Mouse (Mus musculus) forelimb bud, embryonic 11.5 days (tissue): ENCODE measurements around the gene Tjp3.
"Not testable (repeated sequence)": the region's sequence is repeated elsewhere in the genome, so short reads cannot be mapped to it uniquely, and the experiment has no call there.

Experiments
- DNase-seq: peaks from one replicate; pipeline ENCODE4 v3.0.0-alpha.2; 2012; ENCODE audit warnings: low read depth, low spot score

Gene Tjp3

GRCm38 (mm10) chr10:81233226-81233585 is 58.2 kb downstream of the Tjp3 start:
- no peak for DNase-seq

DNA sequence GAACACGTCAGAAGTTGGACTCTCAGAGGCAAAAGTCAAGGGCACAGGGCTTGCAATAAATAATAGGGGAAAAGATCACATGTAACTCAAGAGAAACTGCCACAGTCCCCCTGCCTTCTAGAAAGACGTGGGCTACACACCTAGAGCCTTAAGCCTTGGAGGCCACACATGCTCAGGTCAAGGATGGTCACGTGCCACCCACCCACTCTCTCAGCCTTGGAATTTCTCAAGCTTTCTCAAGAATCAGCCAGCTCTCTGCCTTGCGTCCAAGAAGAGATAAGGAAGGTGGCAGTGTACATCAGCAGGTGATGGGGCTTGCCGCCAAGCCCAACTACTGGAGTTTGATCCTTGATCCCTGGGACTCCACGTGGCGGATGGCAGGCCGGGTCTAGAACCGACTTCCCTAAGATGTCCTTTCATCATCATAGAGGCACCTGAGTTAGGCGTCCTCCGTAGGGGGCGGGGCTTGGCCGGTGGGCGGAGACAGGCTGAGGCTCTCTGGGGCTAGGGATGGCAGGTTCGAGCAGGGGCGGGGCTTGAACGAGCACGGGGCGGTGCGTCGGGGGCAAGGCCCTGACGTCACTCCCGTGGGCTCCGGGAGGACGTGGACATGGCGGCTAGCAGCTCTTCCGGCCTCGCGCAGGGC is 58.7 kb downstream of the Tjp3 start, which contains the start of gene Zfr2:
Gene Zfr2, plus strand, starts transcription at position 576 of the 646 bp plus-strand sequence.
- peak; percentile 80 for DNase-seq

GRCm38 (mm10) chr10:81231436-81231835 is 59.9 kb downstream of the Tjp3 start:
- DNase-seq = no peak

DNA sequence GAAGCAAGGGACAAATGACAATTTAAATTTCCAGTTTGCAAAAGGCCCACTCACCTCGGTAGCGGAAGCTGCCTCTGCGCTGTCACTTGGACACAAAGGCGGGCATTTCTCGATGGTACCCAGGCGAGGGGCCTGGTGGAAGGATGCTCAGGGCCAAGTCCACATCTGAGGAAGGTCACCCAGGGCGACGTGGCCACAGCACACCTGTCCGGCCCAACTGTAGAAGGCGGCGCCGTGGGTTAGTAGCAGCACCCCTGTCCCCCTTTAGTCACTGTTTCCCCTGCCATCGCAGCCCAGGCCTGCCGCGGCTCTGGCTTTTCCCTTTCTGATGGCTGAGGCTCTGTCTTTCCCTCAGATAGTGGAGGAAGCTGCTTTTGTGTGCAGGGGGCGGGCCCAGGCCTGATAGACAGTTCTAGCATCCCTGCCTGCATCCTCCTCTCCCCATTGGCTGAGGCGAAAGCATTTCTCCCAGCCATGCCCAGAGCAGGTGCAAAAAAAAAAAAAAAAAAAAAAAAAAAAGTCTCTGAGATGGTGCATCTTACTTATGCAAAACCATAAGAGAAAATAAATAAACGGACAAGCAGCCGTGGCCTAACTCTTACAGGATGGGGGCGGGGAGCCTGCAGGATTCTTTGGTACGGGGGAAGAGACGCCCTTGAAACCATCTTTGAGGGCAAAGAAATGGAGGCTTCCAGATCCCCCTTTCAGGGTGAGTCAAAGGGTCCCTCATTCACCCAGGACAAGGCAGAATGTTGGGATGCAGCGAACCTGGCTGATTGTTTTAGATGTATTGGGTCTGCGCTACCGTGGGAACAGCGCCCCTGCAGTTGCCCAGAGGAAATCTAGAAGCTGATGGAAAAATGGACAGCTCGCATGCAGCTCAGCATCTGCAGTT is 60.7 kb downstream of the Tjp3 start, which contains the start of gene Atcay:
Gene Atcay, minus strand, starts transcription at position 396 of the 895 bp plus-strand sequence.
- peak; percentile 33 for DNase-seq

GRCm38 (mm10) chr10:81229735-81230437 is 61.5 kb downstream of the Tjp3 start:
- no peak for DNase-seq

GRCm38 (mm10) chr10:81223731-81224130 is 67.7 kb downstream of the Tjp3 start:
- DNase-seq = not testable (repeated sequence)
